Mouse (Mus musculus): ENCODE results near the gene Treml1.

- no peak for TF ChIP-seq ZMIZ1 (IDR thresholded peaks at IDR 0.05; ENCODE audit: low read depth, low read length)
- TF ChIP-seq EP300 (IDR thresholded peaks at IDR 0.05; ENCODE audit: low read depth in 1 of 2, low read length in 2 of 2) = no peak
- no peak for TF ChIP-seq CTCF (IDR thresholded peaks at IDR 0.05 in 2 of 3, conservative IDR thresholded peaks at IDR 0.05 in 1 of 3; ENCODE audit: control insufficient read depth in 1 of 3, insufficient read depth in 1 of 3, low read depth in 2 of 3, low read length in 3 of 3, poor library complexity in 1 of 3, severe bottlenecking in 1 of 3)
- TF ChIP-seq MYB (IDR thresholded peaks at IDR 0.05; ENCODE audit: low read depth, low read length) = no peak
- no peak for TF ChIP-seq POLR2A (IDR thresholded peaks at IDR 0.05; ENCODE audit: control insufficient read depth in 1 of 2, insufficient read depth in 1 of 2, low read depth in 1 of 2, low read length in 2 of 2, poor library complexity in 1 of 2)
- TF ChIP-seq CHD2 (IDR thresholded peaks at IDR 0.05; ENCODE audit: low read length) = no peak
- no peak for TF ChIP-seq MAX (IDR thresholded peaks at IDR 0.05; ENCODE audit: low read length)
- no peak for TF ChIP-seq SIN3A (IDR thresholded peaks at IDR 0.05; ENCODE audit: low read length)
- no peak for TF ChIP-seq MAFK (IDR thresholded peaks at IDR 0.05; ENCODE audit: borderline replicate concordance, low read depth, low read length)
Measured at GRCm38 (mm10) chr17:48324258-48324657, 35.5 kb upstream of the Treml1 start.

Measured in MEL (cell line).